Mouse (Mus musculus): Measurements from ENCODE around the gene Epb41l2. TPM values are rescaled to one million over a fixed set of nuclear protein-coding genes. Genes with fewer than 3 reads are reported as not detected.

The Epb41l2 gene
- polyA plus RNA-seq, 1 experiment from 2014 or later: 25.6 TPM

DNA sequence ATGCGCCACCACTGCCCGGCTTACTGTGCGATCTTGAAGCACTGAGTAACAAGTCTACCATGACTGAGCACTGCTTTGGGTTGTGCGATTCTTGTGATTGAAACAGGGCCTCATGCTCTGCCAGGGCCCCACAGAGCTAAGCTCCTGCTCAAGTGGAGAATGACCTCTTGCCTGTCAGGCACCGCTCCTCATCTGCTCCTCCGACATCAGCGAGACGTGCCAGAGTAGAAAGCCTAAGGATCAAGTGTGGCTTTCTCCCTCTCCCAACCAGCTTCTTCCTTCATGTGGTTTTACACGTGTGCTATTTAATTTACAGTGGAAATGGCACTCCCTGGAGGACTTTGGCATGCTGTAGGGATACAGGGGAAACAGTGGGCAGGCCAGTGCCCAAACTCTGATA is 10.1 kb downstream of the Epb41l2 start:
- no peaks in the 10 kb centered on the region for H3K27me3 ChIP-seq
- H3K4me3 ChIP-seq (replicated peaks): no peak overlapping the region
- no peaks in the 10 kb centered on the region for H3K9me3 ChIP-seq
- H3K36me3 ChIP-seq: no peaks in the 10 kb centered on the region
- WGBS: 80% methylated on average over 9 of the region's 9 CpGs
- no peak for ATAC-seq
- H3K27ac ChIP-seq: no peak overlapping the region
- H3K9ac ChIP-seq (replicated peaks): no peak overlapping the region
- no peak overlapping the region for H3K4me2 ChIP-seq (replicated peaks)
- peaks cover 17% of the 10 kb centered on the region; the same call in 1 of the 2 replicates for H3K4me1 ChIP-seq (replicated peaks)

DNA sequence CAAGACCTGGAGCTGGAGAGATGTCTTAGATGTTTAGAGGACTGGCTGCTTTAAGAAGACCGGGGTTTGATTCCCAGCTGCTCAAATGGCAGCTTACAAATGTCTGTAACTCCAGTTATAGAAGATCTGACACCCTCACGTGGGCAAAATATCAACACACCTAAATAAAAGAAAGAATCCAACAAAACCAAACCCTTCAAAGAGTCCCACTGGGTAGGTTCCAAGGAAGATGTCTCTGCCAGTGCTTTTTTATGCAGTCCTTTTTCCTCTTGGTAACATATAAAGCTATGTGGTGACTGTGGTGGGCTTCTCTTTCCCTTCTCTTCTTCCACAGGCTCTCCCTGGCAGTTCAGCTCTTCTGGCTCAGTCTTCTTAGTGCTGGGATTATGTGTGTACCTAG is 11.7 kb downstream of the Epb41l2 start:
- no peak for ATAC-seq

DNA sequence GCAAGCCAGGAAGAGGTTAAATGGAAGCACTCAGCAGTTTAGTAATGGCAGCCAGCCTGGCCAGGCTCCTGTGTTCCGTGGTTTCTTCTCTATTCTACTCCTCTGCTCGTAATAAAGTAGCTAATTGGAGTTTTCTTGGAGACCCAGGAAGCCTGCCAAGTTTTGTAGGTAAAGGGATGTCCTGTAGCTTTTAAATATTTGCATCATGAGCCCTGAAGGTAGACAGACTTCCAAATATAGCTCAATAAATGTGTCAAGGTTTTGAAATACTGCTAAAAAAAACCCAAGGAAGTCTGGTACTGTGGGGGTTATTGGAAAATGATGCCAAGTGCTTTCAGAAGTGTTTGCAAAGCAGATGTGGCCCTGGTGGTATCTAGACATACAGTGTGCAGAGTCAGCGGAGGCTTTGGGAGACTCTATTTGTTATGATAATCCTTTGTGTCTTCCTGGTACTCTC is 12.3 kb downstream of the Epb41l2 start:
- Histone ChIP-seq H3K4me3 (replicated peaks) (no peak overlapping the region), H3K4me1 (replicated peaks) (peaks cover 17% of the 10 kb centered on the region; the same call in 1 of the 2 replicates), H3K36me3 (no peaks in the 10 kb centered on the region), H3K27me3 (no peaks in the 10 kb centered on the region), H3K9ac (replicated peaks) (no peak overlapping the region), H3K27ac (no peak overlapping the region), H3K9me3 (no peaks in the 10 kb centered on the region), H3K4me2 (replicated peaks) (no peak overlapping the region)
- ATAC-seq: no peak
- WGBS: 19% methylated on average over 3 of the region's 3 CpGs

More for the DNA sequence above, 11.7 kb downstream of the Epb41l2 start:
- H3K27me3 ChIP-seq: no peaks in the 10 kb centered on the region
- no peak overlapping the region for H3K9ac ChIP-seq (replicated peaks)
- H3K27ac ChIP-seq: no peak overlapping the region
- WGBS: 70% methylated on average over 2 of the region's 2 CpGs
- H3K36me3 ChIP-seq: no peaks in the 10 kb centered on the region
- no peak overlapping the region for H3K4me3 ChIP-seq (replicated peaks)
- H3K9me3 ChIP-seq: no peaks in the 10 kb centered on the region
- no peak overlapping the region for H3K4me2 ChIP-seq (replicated peaks)
- H3K4me1 ChIP-seq (replicated peaks): peaks cover 17% of the 10 kb centered on the region; the same call in 1 of the 2 replicates

DNA sequence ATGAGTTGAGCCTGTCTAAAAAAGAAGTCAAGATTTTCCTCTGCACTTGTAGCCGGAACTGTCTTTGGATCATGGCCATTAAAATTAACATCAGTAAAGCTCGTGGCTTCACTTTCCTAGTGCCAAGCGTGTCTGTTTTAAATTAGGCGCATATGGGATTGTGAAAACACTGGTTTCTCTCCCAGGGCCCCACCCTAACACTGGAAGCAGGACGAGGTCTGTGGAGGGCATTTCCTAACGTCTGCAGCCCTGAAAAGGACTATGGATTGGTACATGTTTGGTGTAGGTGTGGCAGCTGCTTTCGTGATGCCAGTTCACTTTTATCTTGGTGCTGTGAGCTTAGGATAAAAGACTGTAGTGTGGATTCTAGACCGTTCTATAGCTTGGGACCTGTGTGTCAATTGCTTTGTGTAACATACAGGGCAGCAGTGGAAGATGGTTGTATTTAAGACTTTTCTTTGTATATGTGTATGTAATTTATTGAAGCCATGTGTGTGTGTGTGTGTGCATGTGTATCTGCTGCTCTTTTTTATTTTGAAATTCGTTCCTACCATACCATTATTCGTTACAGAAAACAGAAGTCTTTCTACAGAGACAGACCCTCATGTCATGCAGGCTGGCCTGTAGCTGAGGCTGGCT is 13.0 kb downstream of the Epb41l2 start:
- Histone ChIP-seq H3K27me3 (no peaks in the 10 kb centered on the region), H3K9me3 (no peaks in the 10 kb centered on the region), H3K4me1 (replicated peaks) (peaks cover 17% of the 10 kb centered on the region; the same call in 1 of the 2 replicates), H3K9ac (replicated peaks) (no peak overlapping the region), H3K27ac (no peak overlapping the region), H3K4me3 (replicated peaks) (no peak overlapping the region), H3K4me2 (replicated peaks) (no peak overlapping the region), H3K36me3 (no peaks in the 10 kb centered on the region)
- no peak for ATAC-seq
- 51% methylated on average over 10 of the region's 10 CpGs for WGBS

DNA sequence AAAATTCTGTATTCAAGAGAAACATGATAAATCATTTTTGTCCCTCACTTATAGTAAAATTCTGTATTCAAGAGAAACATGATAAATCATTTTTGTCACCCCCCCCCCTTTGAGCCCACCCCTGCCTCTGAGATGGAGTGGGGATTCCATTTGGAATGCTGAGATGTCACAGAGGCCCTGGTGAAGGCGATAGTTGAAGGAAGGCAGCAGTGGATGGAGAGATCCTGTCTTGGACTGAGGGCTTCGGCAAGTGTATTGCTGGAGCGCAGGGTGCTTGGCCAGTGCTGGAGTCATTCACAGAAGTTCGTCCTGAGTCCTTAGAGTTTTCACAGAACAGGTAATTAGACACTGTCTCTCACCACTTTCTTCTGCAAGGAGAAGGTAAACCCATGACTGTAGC is 15.4 kb downstream of the Epb41l2 start:
- no peak overlapping the region for H3K9ac ChIP-seq (replicated peaks)
- H3K4me1 ChIP-seq (replicated peaks): 0 out of 2 replicates have a peak, but pooled peaks cover 12% of the 10 kb centered on the region
- no peak overlapping the region for H3K4me3 ChIP-seq (replicated peaks)
- no peaks in the 10 kb centered on the region for H3K9me3 ChIP-seq
- ATAC-seq: no peak
- WGBS: 94% methylated on average over 4 of the region's 4 CpGs
- H3K4me2 ChIP-seq (replicated peaks): no peak overlapping the region
- H3K27me3 ChIP-seq: no peaks in the 10 kb centered on the region
- no peak overlapping the region for H3K27ac ChIP-seq
- no peaks in the 10 kb centered on the region for H3K36me3 ChIP-seq

DNA sequence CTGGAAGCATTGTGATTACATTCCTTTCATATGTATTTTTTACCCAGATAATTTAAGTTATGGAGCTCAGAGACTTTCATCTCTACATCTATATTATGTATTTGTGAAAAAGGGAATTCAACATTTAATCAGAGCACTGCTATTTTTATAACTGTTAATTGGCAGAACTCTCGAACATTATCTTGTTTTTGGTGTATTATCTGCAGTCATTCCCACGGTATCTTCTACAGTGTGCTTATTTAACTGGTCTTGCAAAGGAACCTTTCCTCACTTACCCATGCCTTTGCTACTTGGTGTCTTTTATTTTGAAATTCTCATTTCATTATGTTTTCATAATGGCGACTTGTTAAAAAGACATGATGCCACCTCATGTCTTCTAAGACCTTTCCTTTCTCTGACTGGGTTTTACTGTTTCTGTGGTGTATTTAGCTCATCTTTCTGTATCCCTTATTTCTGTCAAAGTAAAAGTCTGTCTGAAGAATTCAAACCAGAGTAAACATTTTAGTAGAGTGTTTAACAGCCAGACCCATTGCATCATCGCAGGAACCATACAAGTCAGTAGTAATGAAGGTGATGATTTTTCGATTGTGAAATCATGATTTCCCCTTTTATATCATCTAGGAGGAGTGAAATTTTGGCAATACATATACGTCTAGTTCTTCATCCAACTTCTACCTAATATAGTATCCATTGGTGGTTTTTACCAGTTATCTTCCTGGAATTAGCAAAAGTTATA is 21.3 kb downstream of the Epb41l2 start:
- no peak overlapping the region for H3K4me3 ChIP-seq (replicated peaks)
- no peaks in the 10 kb centered on the region for H3K27me3 ChIP-seq
- H3K9ac ChIP-seq (replicated peaks): no peak overlapping the region
- H3K36me3 ChIP-seq: no peaks in the 10 kb centered on the region
- H3K27ac ChIP-seq: no peak overlapping the region
- 95% methylated on average over 6 of the region's 6 CpGs for WGBS
- no peak for ATAC-seq
- H3K4me1 ChIP-seq (replicated peaks): no peaks in the 10 kb centered on the region
- H3K4me2 ChIP-seq (replicated peaks): no peak overlapping the region
- no peaks in the 10 kb centered on the region for H3K9me3 ChIP-seq

DNA sequence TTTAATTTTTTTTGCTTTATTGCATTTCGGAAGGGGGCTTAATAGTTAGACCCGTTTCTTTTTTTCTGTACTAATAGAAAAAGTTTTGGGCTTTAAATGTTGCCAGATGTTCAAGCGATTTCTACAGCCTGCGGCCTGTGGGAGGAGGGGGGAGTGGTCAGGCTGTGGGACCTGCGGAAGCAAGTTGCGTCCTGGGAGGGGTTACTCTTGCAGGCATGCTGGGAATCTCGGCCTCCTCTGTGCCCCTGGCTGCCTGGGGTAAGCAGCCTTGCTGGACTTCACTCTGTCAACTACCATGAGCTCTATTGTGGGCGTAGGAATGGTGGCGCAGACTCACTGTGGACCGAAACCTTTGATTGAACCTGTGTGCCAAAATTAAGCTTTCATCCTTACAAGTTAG is 22.4 kb downstream of the Epb41l2 start:
- 67% methylated on average over 10 of the region's 10 CpGs for WGBS
- no peak overlapping the region for H3K4me3 ChIP-seq (replicated peaks)

DNA sequence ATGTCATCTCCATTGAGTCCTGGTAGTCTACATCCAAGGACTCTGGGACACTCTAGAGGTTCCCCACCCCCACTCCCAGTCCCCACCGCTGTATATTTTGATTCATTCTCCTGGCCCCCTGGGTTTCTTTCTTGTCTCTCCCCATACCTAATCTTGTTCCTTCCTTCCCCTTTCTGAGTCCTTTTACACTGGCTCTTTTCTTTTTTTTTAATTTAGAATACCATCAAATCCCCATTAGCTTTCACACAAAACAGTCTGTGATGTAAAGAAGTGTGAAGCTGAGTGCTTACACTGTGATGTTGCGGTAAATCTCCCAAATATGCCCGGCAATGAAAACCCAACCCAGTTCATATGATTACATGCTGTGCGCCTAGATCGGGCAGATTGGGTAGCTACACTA is 23.6 kb downstream of the Epb41l2 start:
- Histone ChIP-seq H3K27ac (no peak overlapping the region), H3K36me3 (no peaks in the 10 kb centered on the region), H3K4me1 (replicated peaks) (no peaks in the 10 kb centered on the region), H3K4me3 (replicated peaks) (no peak overlapping the region), H3K27me3 (no peaks in the 10 kb centered on the region), H3K9me3 (no peaks in the 10 kb centered on the region), H3K9ac (replicated peaks) (no peak overlapping the region), H3K4me2 (replicated peaks) (no peak overlapping the region)
- ATAC-seq: no peak
- 76% methylated on average over 5 of the region's 5 CpGs for WGBS

More for the DNA sequence above, 22.4 kb downstream of the Epb41l2 start:
- Histone ChIP-seq H3K4me2 (replicated peaks) (no peak overlapping the region), H3K27me3 (no peaks in the 10 kb centered on the region), H3K9ac (replicated peaks) (no peak overlapping the region), H3K27ac (no peak overlapping the region), H3K36me3 (no peaks in the 10 kb centered on the region), H3K4me1 (replicated peaks) (no peaks in the 10 kb centered on the region), H3K9me3 (no peaks in the 10 kb centered on the region)
- no peak for ATAC-seq

DNA sequence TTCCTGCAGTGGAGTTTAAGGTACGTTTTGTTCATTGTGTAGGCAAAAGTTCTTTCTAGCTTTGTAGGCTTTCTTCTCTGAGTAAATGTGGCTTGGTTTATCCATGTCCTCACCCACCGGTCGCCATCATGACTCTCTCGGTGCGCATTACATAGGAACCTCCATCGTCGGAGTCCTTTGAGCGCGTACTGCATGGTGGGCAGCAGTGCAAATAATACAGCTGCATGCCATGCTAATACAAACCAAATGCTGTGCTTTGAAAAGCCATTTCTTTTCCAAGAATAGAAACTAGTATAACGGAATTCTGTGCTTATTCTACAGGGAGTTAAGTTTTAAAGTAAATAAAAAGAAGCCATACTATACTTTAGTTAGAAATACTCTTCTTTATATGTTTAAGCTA is 24.8 kb downstream of the Epb41l2 start:
- H3K9ac ChIP-seq (replicated peaks): no peak overlapping the region
- H3K4me2 ChIP-seq (replicated peaks): no peak overlapping the region
- H3K27ac ChIP-seq: no peak overlapping the region
- no peaks in the 10 kb centered on the region for H3K36me3 ChIP-seq
- H3K27me3 ChIP-seq: no peaks in the 10 kb centered on the region
- no peaks in the 10 kb centered on the region for H3K9me3 ChIP-seq
- H3K4me3 ChIP-seq (replicated peaks): no peak overlapping the region
- no peaks in the 10 kb centered on the region for H3K4me1 ChIP-seq (replicated peaks)
- 93% methylated on average over 10 of the region's 10 CpGs for WGBS
- ATAC-seq: no peak

DNA sequence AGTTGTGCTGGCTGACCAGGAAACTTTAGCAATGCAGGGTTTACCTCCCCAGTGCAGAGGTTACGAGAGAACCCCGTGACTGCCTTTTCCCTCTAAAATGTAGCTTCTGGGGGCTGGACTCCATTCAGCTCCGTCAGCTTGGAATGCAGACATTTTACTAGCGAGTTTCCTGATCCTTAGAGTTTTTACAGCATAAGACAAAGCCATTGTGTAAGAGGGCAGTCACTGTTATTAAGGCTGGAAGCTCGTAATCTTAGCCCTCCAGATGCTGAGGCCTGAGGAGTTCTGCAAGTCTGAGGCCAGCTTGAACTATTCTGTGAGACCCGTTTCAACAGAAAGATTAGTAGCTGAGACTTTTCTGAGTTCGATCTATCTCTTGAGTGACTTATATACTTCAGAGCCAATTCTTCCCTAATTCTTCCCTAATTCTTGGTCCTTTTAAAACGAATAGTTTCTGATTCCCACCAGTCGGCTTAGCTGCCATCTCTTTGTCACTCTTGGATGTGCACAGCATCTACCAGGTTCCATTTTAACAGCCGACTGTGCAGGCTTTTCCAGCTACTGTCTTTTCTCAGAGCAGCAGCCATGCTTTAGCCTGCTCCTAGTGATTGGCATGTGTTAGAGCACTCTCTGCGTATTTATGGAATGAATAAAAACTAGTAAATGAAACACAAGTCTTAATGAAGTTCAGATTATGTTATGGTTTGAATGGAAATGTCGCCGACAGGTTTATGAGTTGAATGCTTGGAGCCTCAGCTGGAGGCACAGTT is 26.4 kb downstream of the Epb41l2 start:
- no peaks in the 10 kb centered on the region for H3K4me1 ChIP-seq (replicated peaks)
- no peaks in the 10 kb centered on the region for H3K9me3 ChIP-seq
- 52% methylated on average over 13 of the region's 13 CpGs for WGBS
- H3K4me2 ChIP-seq (replicated peaks): no peak overlapping the region
- H3K4me3 ChIP-seq (replicated peaks): no peak overlapping the region
- no peaks in the 10 kb centered on the region for H3K27me3 ChIP-seq
- no peak overlapping the region for H3K27ac ChIP-seq
- H3K9ac ChIP-seq (replicated peaks): no peak overlapping the region
- H3K36me3 ChIP-seq: no peaks in the 10 kb centered on the region
- no peak for ATAC-seq

DNA sequence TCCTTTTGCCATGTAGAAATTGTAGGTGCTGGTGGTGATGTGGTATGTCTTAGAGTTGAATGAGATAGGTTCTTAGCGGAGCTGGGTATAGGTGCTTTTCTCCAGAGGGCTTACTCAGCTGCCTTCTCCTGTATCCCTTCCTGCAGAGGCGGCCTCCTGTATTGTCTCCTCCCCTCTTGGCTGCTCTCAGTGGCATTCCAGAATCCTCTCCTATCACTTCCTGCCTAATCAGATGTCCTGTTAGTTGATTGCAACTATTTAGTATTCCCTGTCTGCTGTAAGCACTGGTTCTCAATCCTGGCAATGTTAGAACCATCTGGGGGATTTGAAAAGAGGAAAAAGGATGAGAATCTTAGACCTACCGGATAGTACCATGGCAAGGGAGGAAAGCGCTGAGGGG is 27.3 kb downstream of the Epb41l2 start:
- no peak for ATAC-seq
- Histone ChIP-seq H3K27ac (no peak overlapping the region), H3K9ac (replicated peaks) (no peak overlapping the region), H3K4me1 (replicated peaks) (no peaks in the 10 kb centered on the region), H3K9me3 (no peaks in the 10 kb centered on the region), H3K36me3 (no peaks in the 10 kb centered on the region), H3K4me2 (replicated peaks) (no peak overlapping the region), H3K4me3 (replicated peaks) (no peak overlapping the region), H3K27me3 (no peaks in the 10 kb centered on the region)
- 73% methylated on average over 4 of the region's 4 CpGs for whole genome bisulfite sequencing

DNA sequence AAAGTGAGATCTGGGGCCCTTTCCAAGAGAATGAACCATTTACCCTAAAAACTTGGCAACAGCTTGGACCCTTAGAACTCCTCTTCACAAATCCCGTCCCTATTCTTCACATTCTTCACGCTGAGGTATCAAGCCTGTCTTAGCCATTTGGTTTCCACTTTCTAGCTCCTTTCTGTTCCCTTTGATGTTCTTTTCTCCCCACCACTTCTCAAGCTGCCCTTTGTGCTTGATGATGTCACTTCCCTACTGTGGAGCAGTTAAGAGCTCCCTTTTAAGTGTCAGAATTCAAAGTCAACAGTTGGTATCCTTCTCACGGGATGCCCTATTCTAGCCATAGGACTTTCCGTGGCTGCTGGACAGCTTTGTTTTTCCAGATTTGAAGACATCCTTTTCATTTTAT is 27.7 kb downstream of the Epb41l2 start:
- no peaks in the 10 kb centered on the region for H3K9me3 ChIP-seq
- H3K4me1 ChIP-seq (replicated peaks): no peaks in the 10 kb centered on the region
- no peaks in the 10 kb centered on the region for H3K36me3 ChIP-seq
- H3K27ac ChIP-seq: no peak overlapping the region
- H3K9ac ChIP-seq (replicated peaks): no peak overlapping the region
- H3K27me3 ChIP-seq: no peaks in the 10 kb centered on the region
- H3K4me3 ChIP-seq (replicated peaks): no peak overlapping the region
- no peak overlapping the region for H3K4me2 ChIP-seq (replicated peaks)
- 23% methylated on average over 4 of the region's 4 CpGs for WGBS
- no peak for ATAC-seq
